Mouse (Mus musculus): ENCODE measurements around the gene Prcc. TPM values are rescaled to one million over a fixed set of nuclear protein-coding genes. Genes with fewer than 3 reads are reported as not detected.

The Prcc gene
- total RNA-seq, 2 experiments from 2014 or later: 54.8 to 56.2 TPM

Other genes starting within 250 kb of the Prcc start
- under 1 TPM; 0.29 to 0.50 TPM for gene Lrrc71, start 137.0 kb downstream of the Prcc start, total RNA-seq (2021)
- gene Ntrk1, start 90.4 kb downstream of the Prcc start, total RNA-seq (2021): under 1 TPM; 0.15 to 0.29 TPM
- under 1 TPM; 0.20 to 0.55 TPM for gene Insrr, start 88.7 kb downstream of the Prcc start, total RNA-seq (2021)
- 10 to 100 TPM; 29.5 to 30.7 TPM for gene Pear1, start 61.3 kb downstream of the Prcc start, total RNA-seq (2021)
- gene Sh2d2a, start 38.9 kb downstream of the Prcc start, total RNA-seq (2021): under 1 TPM; 0.10 to 0.31 TPM
- gene Hdgf, start 20.7 kb upstream of the Prcc start, total RNA-seq (2021): 100 to 1,000 TPM; 106 to 112 TPM
- 10 to 100 TPM; 60.5 to 75.5 TPM for gene Mrpl24, start 33.9 kb upstream of the Prcc start, total RNA-seq (2021)
- gene Isg20l2, start 44.7 kb upstream of the Prcc start, total RNA-seq (2021): 10 to 100 TPM; 16.2 to 18.9 TPM
- 1 to 10 TPM; 6.8 to 7.0 TPM for gene Rrnad1, start 45.1 kb upstream of the Prcc start, total RNA-seq (2021)
- under 1 TPM; 0.57 to 0.81 TPM for gene Crabp2, start 63.1 kb upstream of the Prcc start, total RNA-seq (2021)
- 10 to 100 TPM; 56.4 to 62.4 TPM for gene Nes, start 85.5 kb upstream of the Prcc start, total RNA-seq (2021)
- under 1 TPM in 1 of 2 experiments, not detected in 1; 0.17 TPM for gene Bcan, start 114.6 kb upstream of the Prcc start, total RNA-seq (2021)
- not detected for gene Hapln2, start 142.0 kb upstream of the Prcc start, total RNA-seq (2021)
- 1 to 10 TPM; 7.2 to 8.4 TPM for gene Gpatch4, start 157.5 kb upstream of the Prcc start, total RNA-seq (2021)
- 10 to 100 TPM; 76.5 to 86.4 TPM for gene Naxe, start 172.9 kb upstream of the Prcc start, total RNA-seq (2021)
- not detected for gene Ttc24, start 192.7 kb upstream of the Prcc start, total RNA-seq (2021)
- 10 to 100 TPM; 15.6 to 19.3 TPM for gene Iqgap3, start 196.4 kb upstream of the Prcc start, total RNA-seq (2021)

Measured in heart, postnatal 10 days (tissue).